Mouse (Mus musculus): ENCODE data around the gene Hcfc1r1. TPM values are rescaled to one million over a fixed set of nuclear protein-coding genes. Genes with fewer than 3 reads are reported as not detected.

Hcfc1r1 gene
- polyA plus RNA-seq, 1 experiment: 378 TPM

- H3K27ac ChIP-seq (ENCODE audit: insufficient read depth, low read depth, low read length): no peak overlapping the region
- no peak overlapping the region for H3K4me3 ChIP-seq (ENCODE audit: insufficient read depth, low read depth, low read length)
- H3K4me1 ChIP-seq (ENCODE audit: control insufficient read depth, insufficient read depth, low read length): no peaks in the 10 kb centered on the region
- H3K36me3 ChIP-seq (ENCODE audit: control insufficient read depth, insufficient read depth, low read length): no peaks in the 10 kb centered on the region
- no peak for TF ChIP-seq CTCF (conservative IDR thresholded peaks at IDR 0.05; ENCODE audit: insufficient read depth, insufficient read length, low read depth, low read length)
- TF ChIP-seq POLR2A (IDR thresholded peaks at IDR 0.05; ENCODE audit: low read depth, low read length): no peak
- 70% methylated on average over 6 of the region's 6 CpGs for WGBS
- H3K27me3 ChIP-seq (replicated peaks; ENCODE audit: control insufficient read depth, insufficient read depth, low read length): no peaks in the 10 kb centered on the region
- DNase-seq: no peak
Observed at GRCm38 (mm10) chr17:23651363-23651762, 22.0 kb upstream of the Hcfc1r1 start.

- H3K4me1 ChIP-seq (ENCODE audit: control insufficient read depth, insufficient read depth, low read length): no peaks in the 10 kb centered on the region
- no peak overlapping the region for H3K4me3 ChIP-seq (ENCODE audit: insufficient read depth, low read depth, low read length)
- TF ChIP-seq POLR2A (IDR thresholded peaks at IDR 0.05; ENCODE audit: low read depth, low read length) (no peak), CTCF (conservative IDR thresholded peaks at IDR 0.05; ENCODE audit: insufficient read depth, insufficient read length, low read depth, low read length) (no peak)
- H3K27me3 ChIP-seq (replicated peaks; ENCODE audit: control insufficient read depth, insufficient read depth, low read length): no peaks in the 10 kb centered on the region
- no peak overlapping the region for H3K27ac ChIP-seq (ENCODE audit: insufficient read depth, low read depth, low read length)
- no peak for DNase-seq
- no peaks in the 10 kb centered on the region for H3K36me3 ChIP-seq (ENCODE audit: control insufficient read depth, insufficient read depth, low read length)
- 80% methylated on average over 2 of the region's 2 CpGs for WGBS
Observed at GRCm38 (mm10) chr17:23653324-23653723, 20.1 kb upstream of the Hcfc1r1 start.

GRCm38 (mm10) chr17:23654001-23654400, 19.4 kb upstream of the Hcfc1r1 start:
- WGBS: 60% methylated on average over 6 of the region's 6 CpGs
- Histone ChIP-seq H3K27ac (ENCODE audit: insufficient read depth, low read depth, low read length) (no peak overlapping the region), H3K27me3 (replicated peaks; ENCODE audit: control insufficient read depth, insufficient read depth, low read length) (no peaks in the 10 kb centered on the region), H3K36me3 (ENCODE audit: control insufficient read depth, insufficient read depth, low read length) (no peaks in the 10 kb centered on the region), H3K4me3 (ENCODE audit: insufficient read depth, low read depth, low read length) (no peak overlapping the region), H3K4me1 (ENCODE audit: control insufficient read depth, insufficient read depth, low read length) (no peaks in the 10 kb centered on the region)
- DNase-seq: no peak
- TF ChIP-seq POLR2A (IDR thresholded peaks at IDR 0.05; ENCODE audit: low read depth, low read length): no peak
- no peak for TF ChIP-seq CTCF (conservative IDR thresholded peaks at IDR 0.05; ENCODE audit: insufficient read depth, insufficient read length, low read depth, low read length)

- DNase-seq: no peak
- Histone ChIP-seq H3K4me3 (ENCODE audit: insufficient read depth, low read depth, low read length) (no peak overlapping the region), H3K36me3 (ENCODE audit: control insufficient read depth, insufficient read depth, low read length) (no peaks in the 10 kb centered on the region), H3K27ac (ENCODE audit: insufficient read depth, low read depth, low read length) (no peak overlapping the region), H3K27me3 (replicated peaks; ENCODE audit: control insufficient read depth, insufficient read depth, low read length) (no peaks in the 10 kb centered on the region), H3K4me1 (ENCODE audit: control insufficient read depth, insufficient read depth, low read length) (no peaks in the 10 kb centered on the region)
- TF ChIP-seq CTCF (conservative IDR thresholded peaks at IDR 0.05; ENCODE audit: insufficient read depth, insufficient read length, low read depth, low read length) (no peak), POLR2A (IDR thresholded peaks at IDR 0.05; ENCODE audit: low read depth, low read length) (no peak)
- 64% methylated on average over 2 of the region's 2 CpGs for WGBS
Observed at GRCm38 (mm10) chr17:23654410-23654809, 19.0 kb upstream of the Hcfc1r1 start.

- 89% methylated on average over 3 of the region's 3 CpGs for WGBS
- H3K36me3 ChIP-seq (ENCODE audit: control insufficient read depth, insufficient read depth, low read length): no peaks in the 10 kb centered on the region
- no peak for DNase-seq
- 0 out of 2 replicates have a peak, but pooled peaks cover 3% of the 10 kb centered on the region for H3K4me1 ChIP-seq (ENCODE audit: control insufficient read depth, insufficient read depth, low read length)
- H3K4me3 ChIP-seq (ENCODE audit: insufficient read depth, low read depth, low read length): no peak overlapping the region
- TF ChIP-seq POLR2A (IDR thresholded peaks at IDR 0.05; ENCODE audit: low read depth, low read length) (no peak), CTCF (conservative IDR thresholded peaks at IDR 0.05; ENCODE audit: insufficient read depth, insufficient read length, low read depth, low read length) (no peak)
- H3K27me3 ChIP-seq (replicated peaks; ENCODE audit: control insufficient read depth, insufficient read depth, low read length): no peaks in the 10 kb centered on the region
- H3K27ac ChIP-seq (ENCODE audit: insufficient read depth, low read depth, low read length): no peak overlapping the region
Observed at GRCm38 (mm10) chr17:23658450-23658849, 14.9 kb upstream of the Hcfc1r1 start.

- peak within 1 kb of the TSS; percentile 56 for H3K4me3 ChIP-seq (ENCODE audit: insufficient read depth, low read depth, low read length)
Observed at GRCm38 (mm10) chr17:23660117-23660875, 13.1 kb upstream of the Hcfc1r1 start, which contains the start of gene Bicdl2. Gene Bicdl2, plus strand, starts transcription at chr17:23660506.

GRCm38 (mm10) chr17:23660876-23661200, 12.6 kb upstream of the Hcfc1r1 start:
- WGBS: 2% methylated on average over 14 of the region's 14 CpGs
- H3K4me3 ChIP-seq (ENCODE audit: insufficient read depth, low read depth, low read length): peak overlapping the region; percentile 56
- H3K36me3 ChIP-seq (ENCODE audit: control insufficient read depth, insufficient read depth, low read length): no peaks in the 10 kb centered on the region
- TF ChIP-seq CTCF (conservative IDR thresholded peaks at IDR 0.05; ENCODE audit: insufficient read depth, insufficient read length, low read depth, low read length) (no peak), POLR2A (IDR thresholded peaks at IDR 0.05; ENCODE audit: low read depth, low read length) (no peak)
- H3K4me1 ChIP-seq (ENCODE audit: control insufficient read depth, insufficient read depth, low read length): 0 out of 2 replicates have a peak, but pooled peaks cover 3% of the 10 kb centered on the region
- H3K27me3 ChIP-seq (replicated peaks; ENCODE audit: control insufficient read depth, insufficient read depth, low read length): no peaks in the 10 kb centered on the region
- no peak for DNase-seq
- no peak overlapping the region for H3K27ac ChIP-seq (ENCODE audit: insufficient read depth, low read depth, low read length)

More at GRCm38 (mm10) chr17:23660117-23660875, 13.1 kb upstream of the Hcfc1r1 start, which contains the start of gene Bicdl2:
- peak; percentile 86 for DNase-seq
- peak; percentile 79 for TF ChIP-seq CTCF (conservative IDR thresholded peaks at IDR 0.05; ENCODE audit: insufficient read depth, insufficient read length, low read depth, low read length)
- no peak for TF ChIP-seq POLR2A (IDR thresholded peaks at IDR 0.05; ENCODE audit: low read depth, low read length)
- 0 out of 2 replicates have a peak, but pooled peaks cover 3% of the 10 kb centered on the region for H3K4me1 ChIP-seq (ENCODE audit: control insufficient read depth, insufficient read depth, low read length)
- 2% methylated on average over 27 of the region's 27 CpGs for WGBS
- no peaks in the 10 kb centered on the region for H3K36me3 ChIP-seq (ENCODE audit: control insufficient read depth, insufficient read depth, low read length)
- no peak within 1 kb of the TSS for H3K27ac ChIP-seq (ENCODE audit: insufficient read depth, low read depth, low read length)
- H3K27me3 ChIP-seq (replicated peaks; ENCODE audit: control insufficient read depth, insufficient read depth, low read length): no peaks in the 10 kb centered on the region
